Mouse (Mus musculus): Measurements from ENCODE around the gene Cdkn3. TPM values are rescaled to one million over a fixed set of nuclear protein-coding genes. Genes with fewer than 3 reads are reported as not detected.

Gene Cdkn3
- polyA plus RNA-seq (2015; fragmentation: Illumina TruSeq; extraction: RNeasy Lipid Tissue Mini Kit (QIAGEN cat#74804); ENCODE audit: insufficient read depth, low read depth, low replicate concordance): not detected

DNA sequence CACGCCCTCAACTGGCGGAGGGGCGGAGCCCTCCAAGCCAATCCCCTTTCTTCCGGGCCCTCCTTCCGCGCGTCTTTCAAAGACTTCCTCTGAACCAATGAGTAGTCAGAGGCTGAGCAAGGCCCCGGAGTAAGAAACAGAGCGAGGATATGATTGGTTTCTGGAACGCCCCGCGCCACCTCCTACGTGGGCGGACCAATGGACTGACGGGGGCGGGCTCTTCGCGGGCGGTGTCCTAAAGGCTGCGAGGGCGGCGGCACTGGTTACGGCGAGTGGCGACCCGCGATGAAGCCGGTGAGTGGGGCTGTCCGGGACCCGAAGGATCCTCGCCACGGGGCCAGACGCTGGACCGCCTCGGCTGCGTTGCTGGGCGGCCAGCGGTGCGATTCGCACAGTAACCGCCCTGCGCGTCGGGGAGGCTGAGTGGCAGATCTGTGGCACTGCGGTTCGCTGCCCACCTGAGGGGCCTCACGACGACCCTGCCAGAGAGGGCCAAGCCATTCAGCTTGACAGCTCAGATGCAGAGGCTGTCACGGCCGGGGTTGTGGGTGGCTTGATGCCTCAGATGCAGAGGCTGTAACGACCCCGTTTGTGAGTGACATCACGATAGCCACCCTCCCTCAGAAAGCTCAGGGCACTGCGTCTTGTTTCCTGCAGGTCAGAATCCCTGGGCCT is at the start of gene Cdkn3:
Gene Cdkn3, plus strand, starts transcription at position 187 of the 675 bp plus-strand sequence.

DNA sequence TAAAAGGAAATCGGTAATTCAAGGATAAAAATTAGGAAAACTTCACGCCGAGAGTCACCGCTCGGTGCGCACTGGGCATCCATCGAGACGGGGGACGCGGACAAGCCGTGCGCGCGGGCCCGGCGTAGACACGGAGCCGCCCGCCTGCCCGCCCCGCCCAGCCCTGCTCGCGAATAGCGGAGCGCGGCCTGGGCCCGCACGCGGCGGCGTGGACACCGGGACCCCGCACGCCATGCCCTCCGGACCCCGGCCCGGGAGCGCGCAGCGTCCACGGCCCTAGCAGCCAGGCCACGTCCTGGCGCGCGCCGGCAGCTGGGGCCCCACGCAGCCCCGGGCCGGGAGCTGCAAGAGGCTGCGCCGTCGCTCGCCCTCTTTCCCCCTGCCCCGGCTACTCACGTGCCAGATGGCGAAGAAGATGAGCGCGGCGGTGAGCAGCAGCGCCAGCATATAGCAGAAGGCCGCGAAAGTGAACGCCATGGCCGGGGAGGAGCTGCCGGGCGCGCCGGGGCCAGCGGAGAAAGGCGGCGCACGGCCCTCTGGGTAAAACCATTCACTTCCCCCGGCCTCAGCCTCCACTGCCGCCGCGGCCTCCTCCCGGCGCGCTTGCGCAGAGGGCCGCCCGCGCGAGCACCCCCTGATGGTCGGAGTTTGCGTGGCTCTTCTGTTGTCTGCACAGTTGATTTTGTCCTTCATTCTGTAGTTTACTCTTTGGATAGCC is 27.6 kb downstream of the Cdkn3 start, which contains the start of gene Cnih1:
Gene Cnih1, minus strand, starts transcription at position 625 of the 718 bp plus-strand sequence.

Other genes with a start within 250 kb of the Cdkn3 start
- gene Cnih1, start 27.9 kb downstream of the Cdkn3 start, polyA plus RNA-seq (2015; fragmentation: Illumina TruSeq; extraction: RNeasy Lipid Tissue Mini Kit (QIAGEN cat#74804); ENCODE audit: insufficient read depth, low read depth, low replicate concordance): 23.9 TPM
- 8.4 TPM for gene Gmfb, start 61.7 kb downstream of the Cdkn3 start, polyA plus RNA-seq (2015; fragmentation: Illumina TruSeq; extraction: RNeasy Lipid Tissue Mini Kit (QIAGEN cat#74804); ENCODE audit: insufficient read depth, low read depth, low replicate concordance)
- 10.5 TPM for gene Cgrrf1, start 71.6 kb downstream of the Cdkn3 start, polyA plus RNA-seq (2015; fragmentation: Illumina TruSeq; extraction: RNeasy Lipid Tissue Mini Kit (QIAGEN cat#74804); ENCODE audit: insufficient read depth, low read depth, low replicate concordance)
- gene Samd4, start 122.3 kb downstream of the Cdkn3 start, polyA plus RNA-seq (2015; fragmentation: Illumina TruSeq; extraction: RNeasy Lipid Tissue Mini Kit (QIAGEN cat#74804); ENCODE audit: insufficient read depth, low read depth, low replicate concordance): 1.2 TPM